Mouse (Mus musculus): ENCODE results near the gene Matn4.

DNA sequence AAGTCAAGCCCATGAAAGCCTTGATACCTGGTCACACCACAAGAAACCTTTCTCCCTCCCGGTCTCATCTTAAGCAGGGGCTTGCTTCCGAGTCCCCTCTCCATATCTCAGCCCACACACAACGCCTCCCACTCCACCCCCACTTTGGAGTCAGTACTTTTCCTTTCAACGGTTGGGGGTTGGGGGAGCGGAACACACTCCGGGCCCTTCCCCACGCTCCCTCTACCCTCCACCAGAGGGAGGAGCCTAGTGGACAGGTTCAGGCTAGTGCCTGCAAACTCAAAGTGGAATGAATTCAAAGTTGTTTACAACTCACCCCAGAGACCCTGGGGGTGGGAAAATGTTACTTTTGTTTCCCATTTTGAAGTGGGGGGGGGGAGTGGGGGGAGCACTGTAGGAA is 25.7 kb upstream of the Matn4 start:
- TF ChIP-seq GATA1 (IDR thresholded peaks at IDR 0.05; ENCODE audit: borderline replicate concordance, low read length) (no peak), FLI1 (IDR thresholded peaks at IDR 0.05; ENCODE audit: low read length) (no peak)

Measured in megakaryocyte, embryonic 14.5 days (primary cell).